Mouse (Mus musculus) liver, postnatal 0 days (tissue): Measurements from ENCODE around the gene Aurka. TPM values are rescaled to one million over a fixed set of nuclear protein-coding genes. Genes with fewer than 3 reads are reported as not detected.
A peak's percentile ranks its signal among the peaks of the same experiment; 100 is the strongest.

ENCODE experiments used
- ATAC-seq: fragments of 200-750 bp; cut with Nextera tagmentation; 2 replicates; pipeline ENCODE4 v1.8.0; 2017; ENCODE audit warnings: mild to moderate bottlenecking, moderate library complexity
- DNase-seq: peaks from one replicate; pipeline ENCODE4 v3.0.0-alpha.2; 2016
- H3K27ac ChIP-seq: fragments of 300-500 bp; sonication (generic); 2 replicates; pipeline ENCODE4 v1.5.1; 2014; ENCODE audit warnings: antibody characterized with exemption, moderate library complexity, mild to moderate bottlenecking, low read depth
- H3K27me3 ChIP-seq: fragments of 300-500 bp; sonication (generic); 2 replicates; pipeline ENCODE4 v1.6.1; 2014; ENCODE audit warnings: low read length, control low read depth, mixed read lengths; ENCODE audit not compliant: insufficient read depth
- H3K36me3 ChIP-seq: fragments of 300-500 bp; sonication (generic); replicated peaks from 2 replicates; pipeline ENCODE4 v1.6.1; 2014; ENCODE audit warnings: mild to moderate bottlenecking, control low read depth, low read length, moderate library complexity, mixed read lengths; ENCODE audit not compliant: insufficient read depth
- H3K4me1 ChIP-seq: fragments of 300-500 bp; sonication (generic); 2 replicates; pipeline ENCODE4 v1.6.1; 2014; ENCODE audit warnings: antibody characterized with exemption, mild to moderate bottlenecking, control low read depth; ENCODE audit not compliant: insufficient read depth
- H3K4me2 ChIP-seq: fragments of 300-500 bp; sonication (generic); 2 replicates; pipeline ENCODE4 v1.6.1; 2014; ENCODE audit warnings: low read depth, mild to moderate bottlenecking, low read length, moderate library complexity, mixed read lengths
- H3K4me3 ChIP-seq: fragments of 300-500 bp; sonication (generic); 2 replicates; pipeline ENCODE4 v1.5.1; 2014; ENCODE audit warnings: low read depth, low read length
- H3K9ac ChIP-seq: fragments of 300-500 bp; sonication (generic); replicated peaks from 2 replicates; pipeline ENCODE4 v1.6.1; 2014; ENCODE audit warnings: mild to moderate bottlenecking, moderate library complexity
- H3K9me3 ChIP-seq: fragments of 300-500 bp; sonication (generic); 2 replicates; pipeline ENCODE4 v1.6.1; 2016; ENCODE audit warnings: mild to moderate bottlenecking, control low read depth, low read length, mixed read lengths
- CTCF ChIP-seq: sonication (generic); IDR thresholded peaks from 2 replicates; pipeline ENCODE4 v1.5.1; 2016; ENCODE audit warnings: antibody characterized with exemption, low read depth
- EP300 ChIP-seq: IDR thresholded peaks from 2 replicates; pipeline ENCODE4 v1.6.1; 2016; ENCODE audit warnings: antibody characterized with exemption, low read depth, mild to moderate bottlenecking
- WGBS: fragments of 180-500 bp; shearing (Covaris S2); extraction: QIAGEN DNeasy Blood & Tissue Kit; methylation state at CpG from one replicate; pipeline ENCODE4 v1.1.7; 2014; ENCODE audit not compliant: insufficient replicate concordance; 5-methylcytosine and 5-hydroxymethylcytosine counted together
- polyA plus RNA-seq: library from polyadenylated mRNA; unstranded; fragments of >200 nt; fragmentation: Nextera tagmentation; extraction: Ambion mirVana; gene quantifications from 2 replicates; pipeline ENCODE4 v1.2.1, GENCODE M21; 2015

The Aurka gene
- polyA plus RNA-seq = 41.4 and 45.4 TPM in 2 replicates

DNA sequence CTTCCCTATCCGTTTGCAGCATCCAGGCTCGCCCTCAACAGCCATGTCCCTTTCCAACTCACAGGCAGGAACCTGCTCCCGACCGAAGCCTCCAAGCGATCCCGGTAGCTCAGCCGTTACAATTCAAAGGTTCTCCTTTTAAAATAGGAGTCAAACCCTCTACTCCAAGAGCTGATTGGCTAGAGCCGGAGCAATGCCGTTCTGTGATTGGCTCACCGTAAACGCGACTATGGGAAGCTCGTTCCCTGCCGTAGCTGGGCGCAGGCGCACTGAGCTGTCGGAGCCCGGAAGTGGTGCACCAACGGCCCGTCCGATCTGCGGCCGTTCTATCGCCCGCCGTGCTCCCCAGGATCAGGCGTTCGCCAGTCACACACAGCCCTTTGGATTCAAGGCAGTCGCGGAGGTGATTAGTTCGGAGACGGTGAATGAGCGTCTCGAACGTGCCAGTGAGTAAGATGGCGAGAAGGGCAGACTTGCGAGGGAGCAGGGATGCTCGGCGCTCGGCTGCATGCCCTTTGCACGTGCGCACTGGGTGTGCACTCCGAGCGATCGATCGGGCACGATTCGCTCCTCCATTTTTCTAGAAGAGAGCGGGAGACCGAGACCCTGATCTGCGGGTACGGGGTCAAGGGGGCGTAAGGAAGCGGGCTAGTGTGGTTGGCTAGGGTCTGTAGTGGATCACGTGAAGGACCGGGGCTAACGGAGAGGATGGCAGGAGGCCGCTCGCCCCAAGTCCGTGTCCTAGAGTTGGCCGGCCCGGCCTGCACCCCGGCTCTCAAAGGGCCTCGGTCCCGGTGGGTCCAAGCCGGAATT is at the start of gene Aurka, which contains the start of gene Cstf1:
Gene Aurka, minus strand, starts transcription at position 125 of the 813 bp plus-strand sequence.
Gene Cstf1, plus strand, starts transcription at position 271 of the 813 bp plus-strand sequence.
- H3K9me3 ChIP-seq = no peaks in the 10 kb centered on the region
- H3K27ac ChIP-seq = peak within 1 kb of the TSS; percentile 86
- ATAC-seq (peak; percentile 98), DNase-seq (peak; percentile 95)
- H3K27me3 ChIP-seq = no peaks in the 10 kb centered on the region
- under 1% methylated on average over 66 of the region's 66 CpGs for WGBS
- peaks cover 52% of the 10 kb centered on the region for H3K36me3 ChIP-seq
- peak within 1 kb of the TSS; percentile 85 for H3K4me3 ChIP-seq
- TF ChIP-seq EP300 = peak; percentile 66; the same call in 1 of the 2 replicates
- TF ChIP-seq CTCF = no peak
- H3K4me1 ChIP-seq = peaks cover 9% of the 10 kb centered on the region; the same call in 1 of the 2 replicates
- H3K4me2 ChIP-seq = peak within 1 kb of the TSS; percentile 80
- H3K9ac ChIP-seq = peak within 1 kb of the TSS; percentile 90

DNA sequence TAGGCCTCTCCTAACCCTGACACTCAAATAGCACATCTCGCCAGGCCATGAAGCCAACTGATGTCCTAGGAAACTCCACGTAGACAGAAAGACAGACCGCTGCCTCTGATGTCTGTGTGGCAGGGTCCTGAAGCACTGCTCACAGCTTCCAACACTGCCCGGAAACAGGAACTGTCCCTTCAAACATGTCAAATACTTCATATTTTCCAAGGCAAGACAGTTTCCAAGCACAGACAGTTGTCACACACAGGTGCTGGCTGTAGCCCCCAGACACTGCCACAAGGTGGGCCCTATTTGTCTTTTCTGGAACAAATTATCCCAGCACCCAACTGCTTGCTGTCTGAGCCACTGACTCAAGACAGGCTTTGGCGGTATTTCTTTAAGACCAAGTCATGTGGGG is 47.9 kb upstream of the Aurka start:
- H3K4me1 ChIP-seq = peaks cover under 1% of the 10 kb centered on the region; the same call in 1 of the 2 replicates
- H3K27me3 ChIP-seq = no peaks in the 10 kb centered on the region
- no peak overlapping the region for H3K27ac ChIP-seq
- H3K36me3 ChIP-seq = no peaks in the 10 kb centered on the region
- no peaks in the 10 kb centered on the region for H3K9me3 ChIP-seq
- no peak overlapping the region for H3K4me2 ChIP-seq
- TF ChIP-seq CTCF (no peak), EP300 (no peak)
- no peak overlapping the region for H3K9ac ChIP-seq
- WGBS = 78% methylated on average over 5 of the region's 5 CpGs
- ATAC-seq = no peak
- no peak for DNase-seq
- H3K4me3 ChIP-seq = no peak overlapping the region

DNA sequence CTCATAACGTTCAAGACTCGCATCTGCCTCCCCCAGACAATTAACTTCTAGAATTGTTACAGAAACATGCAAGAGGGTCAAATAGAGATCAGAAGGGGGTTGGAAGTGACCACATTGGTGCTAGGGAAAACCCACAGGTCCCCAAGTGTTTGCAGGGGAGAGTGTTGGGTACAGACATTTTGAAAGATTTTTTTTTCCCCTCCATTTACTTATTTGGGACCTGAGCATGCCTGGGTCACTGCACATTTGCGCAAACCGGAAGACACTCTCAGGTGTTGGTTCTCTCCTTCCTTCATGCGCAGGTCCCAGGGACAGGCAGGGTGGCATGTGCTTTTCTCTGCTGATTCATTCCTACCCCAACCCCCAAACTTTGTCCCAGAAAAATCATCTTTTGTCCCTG is 46.5 kb upstream of the Aurka start:
- Histone ChIP-seq H3K4me1 (peaks cover 6% of the 10 kb centered on the region; the same call in 1 of the 2 replicates), H3K9me3 (no peaks in the 10 kb centered on the region), H3K4me2 (no peak overlapping the region), H3K4me3 (no peak overlapping the region), H3K27me3 (no peaks in the 10 kb centered on the region), H3K36me3 (no peaks in the 10 kb centered on the region), H3K27ac (no peak overlapping the region), H3K9ac (no peak overlapping the region)
- WGBS = 75% methylated on average over 5 of the region's 5 CpGs
- ATAC-seq (no peak), DNase-seq (no peak)
- TF ChIP-seq EP300 (no peak), CTCF (no peak)

DNA sequence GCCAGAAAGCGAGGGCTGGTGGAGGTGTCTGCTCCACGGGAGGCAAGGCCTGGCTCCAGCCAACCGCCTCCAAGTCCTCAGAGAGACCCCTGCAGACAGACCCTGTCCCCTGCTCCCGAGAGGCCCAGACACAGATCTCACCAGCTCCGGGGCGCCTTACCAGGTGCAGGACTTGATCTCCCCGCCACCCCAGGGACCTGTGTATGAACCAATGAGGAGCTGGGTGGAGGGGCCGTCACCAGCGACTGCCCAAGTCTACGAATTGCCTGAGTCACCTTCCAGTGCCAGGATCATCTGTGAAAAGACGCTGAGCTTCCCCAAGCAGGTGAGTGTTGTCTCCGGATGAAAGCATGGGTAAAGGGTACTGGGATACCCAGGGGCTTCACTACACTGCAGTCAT is 45.9 kb upstream of the Aurka start:
- Histone ChIP-seq H3K9ac (no peak overlapping the region), H3K9me3 (no peaks in the 10 kb centered on the region), H3K4me2 (no peak overlapping the region), H3K36me3 (no peaks in the 10 kb centered on the region), H3K4me1 (peaks cover 6% of the 10 kb centered on the region; the same call in 1 of the 2 replicates), H3K27me3 (no peaks in the 10 kb centered on the region), H3K27ac (no peak overlapping the region), H3K4me3 (no peak overlapping the region)
- 74% methylated on average over 12 of the region's 12 CpGs for WGBS
- DNase-seq (no peak), ATAC-seq (no peak)
- no peak for TF ChIP-seq CTCF
- no peak for TF ChIP-seq EP300

DNA sequence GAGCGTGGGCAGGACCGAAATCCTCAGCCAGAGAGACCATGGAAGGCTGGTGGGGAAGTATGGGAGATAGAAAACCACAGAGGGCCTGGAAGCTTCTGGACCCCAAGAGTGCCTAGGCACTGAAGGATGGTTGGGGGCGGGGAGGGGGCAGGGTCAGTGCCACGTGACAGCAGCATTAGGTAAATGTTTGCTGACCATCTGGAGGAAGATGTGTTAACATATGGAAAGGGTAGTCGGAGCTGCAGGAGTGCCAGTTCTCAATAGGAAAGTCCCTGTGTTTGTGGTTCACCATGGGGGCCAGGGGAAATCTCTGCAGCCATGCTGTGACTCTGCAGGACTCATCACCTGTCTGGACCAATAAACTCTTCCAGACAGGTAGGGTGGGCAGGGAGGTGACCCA is 43.6 kb upstream of the Aurka start:
- DNase-seq = no peak
- no peak overlapping the region for H3K27ac ChIP-seq
- TF ChIP-seq CTCF = no peak
- TF ChIP-seq EP300 = no peak
- H3K9me3 ChIP-seq = no peaks in the 10 kb centered on the region
- H3K4me3 ChIP-seq = no peak overlapping the region
- no peak overlapping the region for H3K4me2 ChIP-seq
- WGBS = 46% methylated on average over 5 of the region's 5 CpGs
- H3K9ac ChIP-seq = no peak overlapping the region
- no peaks in the 10 kb centered on the region for H3K36me3 ChIP-seq
- ATAC-seq = no peak
- H3K4me1 ChIP-seq = peaks cover 6% of the 10 kb centered on the region; the same call in 1 of the 2 replicates
- H3K27me3 ChIP-seq = no peaks in the 10 kb centered on the region

DNA sequence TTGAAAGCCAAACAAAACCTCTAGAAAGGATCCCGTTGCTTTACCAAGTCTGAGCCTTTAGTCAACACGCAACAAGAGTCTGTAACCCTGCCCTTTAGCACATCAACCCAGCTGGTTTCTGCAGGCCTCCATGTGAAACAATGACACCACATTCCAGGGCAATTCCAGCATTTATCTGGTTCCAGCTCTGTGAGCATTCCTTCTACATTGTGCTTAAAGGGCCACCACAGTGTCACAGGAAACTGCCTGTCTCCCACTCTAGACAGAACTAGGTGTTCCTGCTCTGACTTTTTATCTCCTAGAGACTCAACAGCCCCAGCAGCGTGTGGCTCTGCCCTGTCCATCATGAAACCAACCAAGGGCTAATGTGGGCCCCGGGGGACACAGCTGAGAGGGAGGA is 42.9 kb upstream of the Aurka start:
- Histone ChIP-seq H3K27ac (peak overlapping the region; percentile 11; the same call in 1 of the 2 replicates), H3K9me3 (no peaks in the 10 kb centered on the region), H3K27me3 (no peaks in the 10 kb centered on the region), H3K9ac (0 out of 2 replicates have a peak overlapping the region, but pooled peaks have one; percentile 11), H3K4me3 (no peak overlapping the region), H3K4me2 (no peak overlapping the region), H3K4me1 (peaks cover 6% of the 10 kb centered on the region; the same call in 1 of the 2 replicates), H3K36me3 (no peaks in the 10 kb centered on the region)
- DNase-seq (no peak), ATAC-seq (peak; percentile 28; the same call in 1 of the 2 replicates)
- TF ChIP-seq EP300 = no peak
- no peak for TF ChIP-seq CTCF
- WGBS = 28% methylated on average over 4 of the region's 4 CpGs
